Mouse (Mus musculus): Measurements from ENCODE around the gene Nfix. TPM values are rescaled to one million over a fixed set of nuclear protein-coding genes. Genes with fewer than 3 reads are reported as not detected.
A peak's percentile ranks its signal among the peaks of the same experiment; 100 is the strongest.

The Nfix gene
- polyA plus RNA-seq, 1 experiment from 2014 or later, result 2.2 TPM

DNA sequence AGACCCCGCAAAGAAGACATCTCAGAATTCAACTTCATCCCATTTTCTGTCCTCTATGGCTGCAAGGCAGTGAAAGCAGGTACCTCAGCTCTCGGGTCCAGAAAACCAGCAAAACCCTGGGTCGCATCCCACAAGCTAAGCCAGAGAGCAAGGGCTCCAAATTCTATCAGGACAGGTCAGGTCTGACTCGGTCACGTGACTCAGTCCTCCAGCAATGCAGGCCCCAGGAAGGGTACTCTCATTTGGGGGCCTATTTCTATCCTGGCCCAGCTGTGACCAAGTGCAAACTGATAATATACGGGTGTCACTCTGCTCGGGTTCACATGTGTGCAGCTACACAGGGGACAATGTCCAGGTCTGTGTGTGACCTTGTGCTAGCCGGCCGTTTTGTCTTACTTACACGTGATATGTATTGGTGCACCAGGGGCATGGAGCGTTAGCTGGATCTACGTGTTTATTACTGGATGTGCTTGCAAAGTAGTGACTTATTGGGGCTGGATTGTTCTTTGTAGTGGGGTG is 7.7 kb downstream of the Nfix start:
- ATAC-seq (ENCODE audit: low FRiP score), result no peak
- Histone ChIP-seq H3K27me3 (ENCODE audit: control insufficient read depth, insufficient read depth, low read length) (peaks cover 90% of the 10 kb centered on the region), H3K4me1 (ENCODE audit: control insufficient read depth, insufficient read depth, low read length) (no peaks in the 10 kb centered on the region), H3K4me2 (no peak overlapping the region), H3K9ac (ENCODE audit: low read length) (no peak overlapping the region), H3K36me3 (ENCODE audit: control insufficient read depth, insufficient read depth, low read length) (no peaks in the 10 kb centered on the region), H3K4me3 (ENCODE audit: low read depth, low read length) (no peak overlapping the region), H3K9me3 (ENCODE audit: control insufficient read depth, low read length) (no peaks in the 10 kb centered on the region), H3K27ac (ENCODE audit: low read depth, low read length) (no peak overlapping the region)
- no peak for DNase-seq (ENCODE audit: low spot score, missing footprints)
- 71% methylated on average over 12 of the region's 12 CpGs for WGBS

DNA sequence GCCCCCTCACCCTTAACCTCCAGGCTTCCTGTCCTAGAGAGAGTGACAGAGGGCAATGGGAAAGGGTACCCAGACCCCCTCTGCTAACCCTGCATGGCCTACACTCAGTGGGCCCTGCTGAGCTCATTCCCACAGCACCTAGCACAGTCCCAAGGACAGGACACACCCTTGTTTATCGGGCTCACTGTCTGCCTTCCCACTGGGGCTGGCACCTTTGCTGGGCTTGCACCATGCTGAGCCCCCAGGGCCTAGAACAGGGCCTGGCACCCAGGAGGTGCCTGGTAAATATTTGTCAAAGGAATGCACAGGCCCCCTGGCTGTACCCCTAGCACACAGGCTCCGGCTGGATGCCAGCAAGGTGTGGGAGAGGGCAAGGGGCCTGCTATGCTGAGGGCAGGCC is 9.6 kb downstream of the Nfix start:
- no peak overlapping the region for H3K4me3 ChIP-seq (ENCODE audit: low read depth, low read length)
- 80% methylated on average over 2 of the region's 2 CpGs for WGBS
- H3K4me2 ChIP-seq, result no peak overlapping the region
- H3K27me3 ChIP-seq (ENCODE audit: control insufficient read depth, insufficient read depth, low read length), result peaks cover 90% of the 10 kb centered on the region
- DNase-seq (ENCODE audit: low spot score, missing footprints), result no peak
- no peak overlapping the region for H3K9ac ChIP-seq (ENCODE audit: low read length)
- H3K9me3 ChIP-seq (ENCODE audit: control insufficient read depth, low read length), result no peaks in the 10 kb centered on the region
- H3K36me3 ChIP-seq (ENCODE audit: control insufficient read depth, insufficient read depth, low read length), result no peaks in the 10 kb centered on the region
- no peak for ATAC-seq (ENCODE audit: low FRiP score)
- H3K4me1 ChIP-seq (ENCODE audit: control insufficient read depth, insufficient read depth, low read length), result no peaks in the 10 kb centered on the region
- H3K27ac ChIP-seq (ENCODE audit: low read depth, low read length), result no peak overlapping the region

GRCm38 (mm10) chr8:84789855-84790486 is 10.2 kb downstream of the Nfix start:
- ATAC-seq (ENCODE audit: low FRiP score) (no peak), DNase-seq (ENCODE audit: low spot score, missing footprints) (no peak)
- H3K9me3 ChIP-seq (ENCODE audit: control insufficient read depth, low read length), result no peaks in the 10 kb centered on the region
- no peak overlapping the region for H3K4me2 ChIP-seq
- no peak overlapping the region for H3K4me3 ChIP-seq (ENCODE audit: low read depth, low read length)
- WGBS, result 75% methylated on average over 9 of the region's 9 CpGs
- no peak overlapping the region for H3K27ac ChIP-seq (ENCODE audit: low read depth, low read length)
- H3K9ac ChIP-seq (ENCODE audit: low read length), result no peak overlapping the region
- no peaks in the 10 kb centered on the region for H3K36me3 ChIP-seq (ENCODE audit: control insufficient read depth, insufficient read depth, low read length)
- no peaks in the 10 kb centered on the region for H3K4me1 ChIP-seq (ENCODE audit: control insufficient read depth, insufficient read depth, low read length)
- H3K27me3 ChIP-seq (ENCODE audit: control insufficient read depth, insufficient read depth, low read length), result peaks cover 90% of the 10 kb centered on the region

- H3K4me2 ChIP-seq, result no peak overlapping the region
- ATAC-seq (ENCODE audit: low FRiP score) (no peak), DNase-seq (ENCODE audit: low spot score, missing footprints) (no peak)
- H3K27me3 ChIP-seq (ENCODE audit: control insufficient read depth, insufficient read depth, low read length), result peaks cover 91% of the 10 kb centered on the region
- no peaks in the 10 kb centered on the region for H3K9me3 ChIP-seq (ENCODE audit: control insufficient read depth, low read length)
- no peak overlapping the region for H3K27ac ChIP-seq (ENCODE audit: low read depth, low read length)
- H3K36me3 ChIP-seq (ENCODE audit: control insufficient read depth, insufficient read depth, low read length), result no peaks in the 10 kb centered on the region
- no peak overlapping the region for H3K4me3 ChIP-seq (ENCODE audit: low read depth, low read length)
- 48% methylated on average over 5 of the region's 5 CpGs for WGBS
- no peak overlapping the region for H3K9ac ChIP-seq (ENCODE audit: low read length)
- no peaks in the 10 kb centered on the region for H3K4me1 ChIP-seq (ENCODE audit: control insufficient read depth, insufficient read depth, low read length)
Measured at GRCm38 (mm10) chr8:84789345-84789744, 10.8 kb downstream of the Nfix start.

DNA sequence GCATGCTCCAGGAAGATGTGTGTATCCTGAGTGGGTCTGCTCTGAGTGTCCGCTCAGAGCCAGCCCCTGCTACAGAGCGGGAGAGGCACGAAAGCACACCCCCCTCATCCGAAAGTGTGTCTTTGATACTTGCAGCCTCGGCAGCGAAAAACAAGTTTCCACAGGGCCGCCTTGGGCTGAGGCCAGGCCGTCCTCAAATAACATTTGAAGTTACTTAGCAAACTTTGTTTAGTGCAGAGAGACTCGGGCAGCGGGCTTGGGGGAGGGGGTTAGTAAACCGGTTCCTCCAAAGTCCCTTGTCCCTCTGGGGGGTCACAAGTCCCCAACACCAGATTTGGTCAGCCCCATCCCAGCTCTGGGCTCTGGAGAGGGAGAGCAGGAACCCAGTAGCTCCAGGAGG is 11.2 kb downstream of the Nfix start:
- H3K4me2 ChIP-seq, result no peak overlapping the region
- no peak overlapping the region for H3K9ac ChIP-seq (ENCODE audit: low read length)
- DNase-seq (ENCODE audit: low spot score, missing footprints) (no peak), ATAC-seq (ENCODE audit: low FRiP score) (no peak)
- no peaks in the 10 kb centered on the region for H3K36me3 ChIP-seq (ENCODE audit: control insufficient read depth, insufficient read depth, low read length)
- no peak overlapping the region for H3K4me3 ChIP-seq (ENCODE audit: low read depth, low read length)
- H3K27me3 ChIP-seq (ENCODE audit: control insufficient read depth, insufficient read depth, low read length), result peaks cover 91% of the 10 kb centered on the region
- H3K4me1 ChIP-seq (ENCODE audit: control insufficient read depth, insufficient read depth, low read length), result no peaks in the 10 kb centered on the region
- 4% methylated on average over 11 of the region's 11 CpGs for WGBS
- no peaks in the 10 kb centered on the region for H3K9me3 ChIP-seq (ENCODE audit: control insufficient read depth, low read length)
- no peak overlapping the region for H3K27ac ChIP-seq (ENCODE audit: low read depth, low read length)

GRCm38 (mm10) chr8:84787523-84788302 is 12.4 kb downstream of the Nfix start:
- ATAC-seq (ENCODE audit: low FRiP score) (no peak), DNase-seq (ENCODE audit: low spot score, missing footprints) (peak; percentile 90)
- Histone ChIP-seq H3K4me2 (no peak overlapping the region), H3K4me3 (ENCODE audit: low read depth, low read length) (no peak overlapping the region), H3K36me3 (ENCODE audit: control insufficient read depth, insufficient read depth, low read length) (no peaks in the 10 kb centered on the region), H3K9ac (ENCODE audit: low read length) (no peak overlapping the region), H3K4me1 (ENCODE audit: control insufficient read depth, insufficient read depth, low read length) (no peaks in the 10 kb centered on the region), H3K9me3 (ENCODE audit: control insufficient read depth, low read length) (no peaks in the 10 kb centered on the region), H3K27me3 (ENCODE audit: control insufficient read depth, insufficient read depth, low read length) (peaks cover 96% of the 10 kb centered on the region), H3K27ac (ENCODE audit: low read depth, low read length) (no peak overlapping the region)
- WGBS, result 4% methylated on average over 14 of the region's 14 CpGs

DNA sequence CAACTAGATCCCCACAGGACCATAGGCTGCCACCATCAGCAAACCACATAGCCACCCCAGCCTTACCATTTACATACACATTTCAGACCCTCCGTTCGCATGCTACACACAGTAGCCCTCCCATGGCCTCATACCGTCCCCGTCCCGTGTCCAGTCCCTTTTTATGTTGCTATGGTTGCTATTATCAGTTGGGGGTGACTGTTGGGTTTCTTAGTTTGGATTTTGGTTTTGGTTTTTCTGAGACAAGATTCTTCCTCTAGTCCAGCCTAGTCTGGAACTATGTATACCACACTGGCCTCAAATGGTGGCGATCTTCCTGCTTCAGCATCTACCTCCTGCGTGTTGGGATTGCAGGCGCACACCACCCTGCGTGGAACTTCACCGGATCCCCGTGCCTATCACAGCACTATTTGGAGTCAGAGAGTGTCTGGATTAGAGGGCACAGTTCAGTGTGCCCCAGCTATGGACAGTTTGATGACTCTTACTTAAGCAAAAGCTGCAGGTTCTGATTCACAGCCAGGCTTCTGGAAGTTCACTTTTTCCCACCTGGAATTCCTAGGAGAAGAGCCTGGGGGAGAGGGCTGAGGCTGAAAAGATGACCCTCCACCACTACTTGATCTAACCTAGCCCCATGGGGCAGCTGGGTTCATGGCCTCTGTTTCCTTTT is 13.2 kb downstream of the Nfix start:
- DNase-seq (ENCODE audit: low spot score, missing footprints) (peak; percentile 93), ATAC-seq (ENCODE audit: low FRiP score) (no peak)
- no peaks in the 10 kb centered on the region for H3K9me3 ChIP-seq (ENCODE audit: control insufficient read depth, low read length)
- no peak overlapping the region for H3K27ac ChIP-seq (ENCODE audit: low read depth, low read length)
- H3K4me2 ChIP-seq, result no peak overlapping the region
- WGBS, result 3% methylated on average over 11 of the region's 11 CpGs
- H3K27me3 ChIP-seq (ENCODE audit: control insufficient read depth, insufficient read depth, low read length), result peaks cover 98% of the 10 kb centered on the region
- no peaks in the 10 kb centered on the region for H3K4me1 ChIP-seq (ENCODE audit: control insufficient read depth, insufficient read depth, low read length)
- no peak overlapping the region for H3K4me3 ChIP-seq (ENCODE audit: low read depth, low read length)
- no peaks in the 10 kb centered on the region for H3K36me3 ChIP-seq (ENCODE audit: control insufficient read depth, insufficient read depth, low read length)
- H3K9ac ChIP-seq (ENCODE audit: low read length), result no peak overlapping the region

DNA sequence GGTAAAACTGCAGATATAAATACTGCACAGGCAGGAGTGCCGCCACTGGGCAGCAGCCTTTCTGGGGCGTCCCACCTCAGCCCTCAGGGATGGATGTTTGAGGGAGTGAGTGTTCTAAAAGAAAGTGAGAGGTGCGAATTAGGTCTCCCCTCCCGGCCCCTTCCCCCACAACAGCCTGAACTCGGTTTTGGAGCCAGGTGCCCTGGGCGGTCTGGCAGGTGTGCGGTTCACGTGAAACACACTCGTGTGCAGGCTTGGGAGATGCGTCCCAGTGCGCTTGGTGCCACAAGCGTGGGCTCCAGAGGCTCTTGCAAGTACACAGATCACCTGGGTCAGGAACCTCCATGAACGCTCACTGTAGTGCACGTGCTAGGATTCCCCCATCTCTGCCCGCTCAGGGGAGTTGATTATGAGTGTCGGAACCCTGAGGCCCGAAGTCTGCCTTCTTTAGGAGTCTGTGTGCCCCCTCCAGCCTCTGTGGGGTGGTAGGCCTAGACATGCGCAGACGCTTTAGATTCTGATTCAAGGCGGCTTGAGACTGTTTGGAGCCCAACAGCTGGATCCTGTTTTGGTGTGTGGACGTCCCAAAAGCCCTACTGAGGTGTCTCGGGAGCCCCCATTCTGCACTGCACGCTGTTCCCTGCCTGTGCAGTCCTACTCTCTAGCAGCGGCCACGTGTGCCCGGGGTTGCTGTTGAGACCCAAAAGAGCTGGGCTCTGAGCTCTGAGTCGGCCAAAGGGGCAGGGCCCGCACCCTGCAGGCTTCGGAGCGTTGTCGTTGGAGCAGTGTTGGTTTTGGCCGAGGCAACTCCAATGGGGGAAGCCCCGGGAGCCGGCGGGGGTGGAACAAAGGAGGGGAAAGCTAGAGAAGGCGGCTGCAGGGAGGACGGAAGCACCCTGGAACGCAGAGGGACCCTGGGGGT is 14.1 kb downstream of the Nfix start:
- H3K27me3 ChIP-seq (ENCODE audit: control insufficient read depth, insufficient read depth, low read length), result peaks cover 100% of the 10 kb centered on the region
- H3K4me2 ChIP-seq, result no peak overlapping the region
- H3K27ac ChIP-seq (ENCODE audit: low read depth, low read length), result no peak overlapping the region
- H3K4me3 ChIP-seq (ENCODE audit: low read depth, low read length), result no peak overlapping the region
- WGBS, result 1% methylated on average over 38 of the region's 38 CpGs
- H3K4me1 ChIP-seq (ENCODE audit: control insufficient read depth, insufficient read depth, low read length), result no peaks in the 10 kb centered on the region
- DNase-seq (ENCODE audit: low spot score, missing footprints), result peak; percentile 93
- no peaks in the 10 kb centered on the region for H3K9me3 ChIP-seq (ENCODE audit: control insufficient read depth, low read length)
- H3K36me3 ChIP-seq (ENCODE audit: control insufficient read depth, insufficient read depth, low read length), result no peaks in the 10 kb centered on the region
- no peak overlapping the region for H3K9ac ChIP-seq (ENCODE audit: low read length)
- no peak for ATAC-seq (ENCODE audit: low FRiP score)

Measured in midbrain, embryonic 11.5 days (tissue).